Mouse (Mus musculus) midbrain, postnatal 0 days (tissue): ENCODE measurements around the gene Tns1. TPM values are rescaled to one million over a fixed set of nuclear protein-coding genes. Genes with fewer than 3 reads are reported as not detected.

Source experiments
- ATAC-seq: fragments of 200-750 bp; cut with Nextera tagmentation; 2 replicates; pipeline ENCODE4 v1.8.0; 2017; ENCODE audit warnings: moderate number of reproducible peaks, mild to moderate bottlenecking, moderate TSS enrichment, moderate library complexity; ENCODE audit not compliant: low FRiP score
- DNase-seq: peaks from one replicate; pipeline ENCODE4 v3.0.0-alpha.2; 2015; ENCODE audit warnings: low spot score
- H3K27ac ChIP-seq: fragments of 300-500 bp; sonication (generic); 2 replicates; pipeline ENCODE4 v1.5.1; 2014; ENCODE audit warnings: low read depth, mild to moderate bottlenecking, low read length, mixed read lengths
- H3K27me3 ChIP-seq: fragments of 300-500 bp; sonication (generic); 2 replicates; pipeline ENCODE4 v1.6.1; 2014; ENCODE audit warnings: low read length, control low read depth, mixed read lengths; ENCODE audit not compliant: insufficient read depth
- H3K36me3 ChIP-seq: fragments of 300-500 bp; sonication (generic); 2 replicates; pipeline ENCODE4 v1.6.1; 2014; ENCODE audit warnings: low read length, control low read depth, mixed read lengths; ENCODE audit not compliant: insufficient read depth
- H3K4me1 ChIP-seq: fragments of 300-500 bp; sonication (generic); 2 replicates; pipeline ENCODE4 v1.6.1; 2014; ENCODE audit warnings: mild to moderate bottlenecking, control low read depth, antibody characterized with exemption, low read length, mixed read lengths; ENCODE audit not compliant: insufficient read depth
- H3K4me2 ChIP-seq: fragments of 300-500 bp; sonication (generic); 2 replicates; pipeline ENCODE4 v1.6.1; 2014; ENCODE audit warnings: low read depth, mild to moderate bottlenecking, low read length, mixed read lengths; ENCODE audit not compliant: poor library complexity, severe bottlenecking
- H3K4me3 ChIP-seq: fragments of 300-500 bp; sonication (generic); 2 replicates; pipeline ENCODE4 v1.5.1; 2014; ENCODE audit warnings: low read depth, mild to moderate bottlenecking, low read length, moderate library complexity
- H3K9ac ChIP-seq: fragments of 300-500 bp; sonication (generic); replicated peaks from 2 replicates; pipeline ENCODE4 v1.6.1; 2014; ENCODE audit warnings: mild to moderate bottlenecking, low read length, moderate library complexity, mixed read lengths; ENCODE audit not compliant: poor library complexity, severe bottlenecking
- H3K9me3 ChIP-seq: fragments of 300-500 bp; sonication (generic); 2 replicates; pipeline ENCODE4 v1.6.1; 2016; ENCODE audit warnings: low read length, control low read depth
- CTCF ChIP-seq: IDR thresholded peaks from 2 replicates; pipeline ENCODE4 v1.5.1; 2016; ENCODE audit warnings: antibody characterized with exemption, mild to moderate bottlenecking
- whole genome bisulfite sequencing: fragments of 180-500 bp; shearing (Covaris S2); extraction: QIAGEN DNeasy Blood & Tissue Kit; methylation state at CpG from one replicate; pipeline ENCODE4 v1.1.7; 2014; 5-methylcytosine and 5-hydroxymethylcytosine counted together
- polyA plus RNA-seq: library from polyadenylated mRNA; unstranded; fragments of >200 nt; fragmentation: Nextera tagmentation; extraction: Ambion mirVana; gene quantifications from 2 replicates; pipeline ENCODE4 v1.2.1, GENCODE M21; 2015
- total RNA-seq: library from RNA; depleted of rRNA; stranded (reverse); fragments of >200 nt; gene quantifications from 2 replicates; pipeline ENCODE4 v1.2.3, GENCODE M21; 2014

The Tns1 gene
- total and polyA plus RNA-seq, 2 experiments from 2014 or later = 9.8 to 31.5 TPM

GRCm38 (mm10) chr1:74081573-74081989 is 42.7 kb downstream of the Tns1 start:
- no peak overlapping the region for H3K9ac ChIP-seq
- H3K27ac ChIP-seq = no peak overlapping the region
- WGBS = 59% methylated on average over 2 of the region's 2 CpGs
- TF ChIP-seq CTCF = no peak
- H3K27me3 ChIP-seq = no peaks in the 10 kb centered on the region; the same call in 1 of the 2 replicates
- no peak overlapping the region for H3K4me2 ChIP-seq
- no peak overlapping the region for H3K4me3 ChIP-seq
- no peaks in the 10 kb centered on the region for H3K9me3 ChIP-seq
- ATAC-seq (no peak), DNase-seq (no peak)
- H3K36me3 ChIP-seq = no peaks in the 10 kb centered on the region
- H3K4me1 ChIP-seq = no peaks in the 10 kb centered on the region

GRCm38 (mm10) chr1:74077353-74077752 is 46.9 kb downstream of the Tns1 start:
- no peak overlapping the region for H3K4me2 ChIP-seq
- no peak overlapping the region for H3K9ac ChIP-seq
- H3K9me3 ChIP-seq = no peaks in the 10 kb centered on the region
- no peaks in the 10 kb centered on the region for H3K4me1 ChIP-seq
- no peak overlapping the region for H3K4me3 ChIP-seq
- WGBS = 14% methylated on average over 2 of the region's 2 CpGs
- no peak overlapping the region for H3K27ac ChIP-seq
- peak; percentile 77 for TF ChIP-seq CTCF
- H3K36me3 ChIP-seq = no peaks in the 10 kb centered on the region
- ATAC-seq (no peak), DNase-seq (peak; percentile 56)
- no peaks in the 10 kb centered on the region; the same call in 1 of the 2 replicates for H3K27me3 ChIP-seq

GRCm38 (mm10) chr1:74076230-74076629 is 48.0 kb downstream of the Tns1 start:
- 77% methylated on average over 4 of the region's 4 CpGs for WGBS
- no peak for TF ChIP-seq CTCF
- no peak for ATAC-seq

GRCm38 (mm10) chr1:74074693-74075485 is 49.4 kb downstream of the Tns1 start:
- 88% methylated on average over 7 of the region's 7 CpGs for WGBS
- ATAC-seq = no peak
- no peak for TF ChIP-seq CTCF

More at GRCm38 (mm10) chr1:74076230-74076629, 48.0 kb downstream of the Tns1 start:
- no peak for DNase-seq
- Histone ChIP-seq H3K9ac (no peak overlapping the region), H3K27me3 (no peaks in the 10 kb centered on the region; the same call in 1 of the 2 replicates), H3K4me3 (no peak overlapping the region), H3K4me2 (no peak overlapping the region), H3K4me1 (no peaks in the 10 kb centered on the region), H3K36me3 (no peaks in the 10 kb centered on the region), H3K9me3 (no peaks in the 10 kb centered on the region), H3K27ac (no peak overlapping the region)

GRCm38 (mm10) chr1:74073791-74074190 is 50.5 kb downstream of the Tns1 start:
- ATAC-seq (no peak), DNase-seq (no peak)
- no peak for TF ChIP-seq CTCF
- H3K4me1 ChIP-seq = no peaks in the 10 kb centered on the region
- no peak overlapping the region for H3K4me2 ChIP-seq
- no peaks in the 10 kb centered on the region for H3K36me3 ChIP-seq
- no peak overlapping the region for H3K27ac ChIP-seq
- H3K4me3 ChIP-seq = no peak overlapping the region
- WGBS = 85% methylated on average over 6 of the region's 6 CpGs
- H3K27me3 ChIP-seq = peaks cover 4% of the 10 kb centered on the region
- no peaks in the 10 kb centered on the region for H3K9me3 ChIP-seq
- H3K9ac ChIP-seq = no peak overlapping the region

More at GRCm38 (mm10) chr1:74074693-74075485, 49.4 kb downstream of the Tns1 start:
- H3K27me3 ChIP-seq = no peaks in the 10 kb centered on the region; the same call in 1 of the 2 replicates
- no peak overlapping the region for H3K4me2 ChIP-seq
- H3K36me3 ChIP-seq = no peaks in the 10 kb centered on the region
- no peaks in the 10 kb centered on the region for H3K4me1 ChIP-seq
- no peak overlapping the region for H3K27ac ChIP-seq
- no peak overlapping the region for H3K9ac ChIP-seq
- no peak overlapping the region for H3K4me3 ChIP-seq
- no peak for DNase-seq
- H3K9me3 ChIP-seq = no peaks in the 10 kb centered on the region

- Histone ChIP-seq H3K4me1 (no peaks in the 10 kb centered on the region), H3K27me3 (peaks cover 18% of the 10 kb centered on the region), H3K27ac (no peak overlapping the region), H3K4me3 (no peak overlapping the region), H3K4me2 (no peak overlapping the region), H3K9ac (no peak overlapping the region), H3K36me3 (no peaks in the 10 kb centered on the region), H3K9me3 (no peaks in the 10 kb centered on the region)
- no peak for TF ChIP-seq CTCF
- WGBS = 86% methylated on average over 4 of the region's 4 CpGs
- DNase-seq (no peak), ATAC-seq (no peak)
Observed at GRCm38 (mm10) chr1:74070745-74071144, 53.5 kb downstream of the Tns1 start.
